Mouse (Mus musculus): ENCODE results near the gene Rdh1.
"Not testable (repeated sequence)": the region's sequence is repeated elsewhere in the genome, so short reads cannot be mapped to it uniquely, and the experiment has no call there.

Rdh1 gene

DNA sequence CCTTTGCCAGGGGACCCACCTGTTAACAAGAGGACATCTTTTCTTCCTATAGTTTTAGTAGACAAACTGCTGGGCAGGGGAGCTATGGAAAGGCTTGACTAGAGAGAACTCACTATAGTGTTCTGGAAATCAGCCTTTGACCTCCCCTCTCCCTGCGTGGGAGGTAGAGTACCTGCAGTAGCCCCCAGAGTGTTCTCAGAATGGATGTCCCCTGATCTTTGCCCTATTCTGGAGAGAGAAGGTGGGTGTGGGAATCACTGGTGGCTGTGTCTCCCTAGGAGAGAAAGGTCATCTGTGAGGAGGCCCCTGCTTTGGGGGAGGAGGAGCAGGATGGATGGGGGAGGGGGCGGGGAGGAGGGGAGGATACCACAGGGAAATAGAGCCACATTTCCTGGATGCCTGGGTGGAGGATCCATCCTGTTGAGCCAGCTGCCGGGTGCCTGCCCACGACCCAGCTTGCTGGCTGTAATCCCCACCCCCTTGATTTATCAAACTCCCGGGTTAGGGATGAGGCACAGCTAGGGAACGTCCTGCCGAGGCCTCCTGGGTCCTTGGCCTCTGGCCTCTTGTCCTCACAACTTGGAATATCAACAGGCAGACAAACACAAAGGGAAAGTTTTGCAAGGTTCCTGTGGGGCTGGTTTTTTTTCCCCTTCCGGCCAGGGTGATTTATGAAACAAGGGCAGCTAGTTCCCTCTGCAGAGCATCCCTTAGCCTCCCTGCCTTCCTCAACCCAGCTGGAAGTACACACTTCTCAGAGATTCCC lies 10.5 kb upstream of the Rdh1 start:
- in situ Hi-C loops (cut with MboI), result no loop called here

DNA sequence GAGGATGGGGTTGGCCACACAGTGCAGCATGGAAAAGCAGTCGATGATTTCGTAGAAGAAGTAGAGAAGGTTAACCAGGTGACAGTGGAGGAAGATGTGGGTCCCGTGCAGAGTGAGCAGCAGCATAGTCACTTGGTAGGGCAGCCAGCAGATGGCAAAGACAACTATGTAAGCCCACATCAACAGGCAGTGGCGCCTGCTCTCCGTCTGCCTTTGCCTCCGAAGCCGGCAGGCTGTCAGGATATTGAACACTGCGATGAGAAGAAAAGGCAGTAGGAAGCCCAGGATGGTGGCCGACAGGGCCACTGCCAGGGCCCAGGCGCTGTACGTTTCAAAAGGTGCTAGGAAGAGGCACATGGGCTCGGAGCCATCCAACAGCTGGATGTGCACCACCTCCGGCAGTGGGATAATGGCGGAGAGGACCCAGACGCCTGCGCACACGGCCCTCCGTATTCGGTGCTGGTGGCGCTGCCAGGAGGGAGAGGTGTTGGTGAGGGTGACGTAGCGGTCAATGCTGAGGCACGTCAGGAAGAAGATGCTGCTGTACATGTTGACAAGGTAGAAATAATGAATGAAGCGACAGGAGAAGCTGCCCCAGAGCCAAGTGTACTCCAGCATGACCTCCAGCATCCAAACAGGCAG lies 9.3 kb upstream of the Rdh1 start:
- in situ Hi-C loops (cut with MboI), result no loop called here

- in situ Hi-C loops (cut with MboI), result no loop called here
Measured at GRCm38 (mm10) chr10:127751548-127751947, 8.0 kb upstream of the Rdh1 start, which contains the start of gene Gpr182. Gene Gpr182 (minus strand): TSS chr10:127751732.

GRCm38 (mm10) chr10:127754566-127755166 lies 4.9 kb upstream of the Rdh1 start:
- in situ Hi-C loops (cut with MboI), result no loop called here

- in situ Hi-C loops (cut with MboI), result no loop called here
Measured at GRCm38 (mm10) chr10:127755246-127755645, 4.3 kb upstream of the Rdh1 start.

GRCm38 (mm10) chr10:127755770-127756468 lies 3.6 kb upstream of the Rdh1 start:
- in situ Hi-C loops (cut with MboI), result no loop called here

DNA sequence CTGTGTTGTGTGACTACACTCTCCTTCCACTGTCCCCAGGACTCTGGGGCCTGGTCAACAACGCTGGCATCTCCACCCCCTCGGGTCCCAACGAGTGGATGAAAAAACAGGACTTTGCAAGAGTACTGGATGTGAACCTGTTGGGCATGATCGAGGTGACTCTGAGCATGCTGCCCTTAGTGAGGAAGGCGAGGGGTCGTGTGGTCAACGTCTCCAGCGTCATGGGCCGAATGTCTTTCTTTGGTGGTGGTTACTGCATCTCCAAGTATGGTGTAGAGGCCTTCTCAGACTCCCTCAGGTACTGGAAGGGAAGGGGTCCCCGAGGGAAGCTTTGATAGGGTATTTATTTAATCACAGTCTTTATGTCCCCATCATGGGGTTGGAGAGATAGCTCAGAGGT lies 3.4 kb downstream of the Rdh1 start:
- in situ Hi-C loops (cut with MboI), result not testable (repeated sequence)

GRCm38 (mm10) chr10:127763914-127764680 lies 4.6 kb downstream of the Rdh1 start:
- in situ Hi-C loops (cut with MboI), result no loop called here

DNA sequence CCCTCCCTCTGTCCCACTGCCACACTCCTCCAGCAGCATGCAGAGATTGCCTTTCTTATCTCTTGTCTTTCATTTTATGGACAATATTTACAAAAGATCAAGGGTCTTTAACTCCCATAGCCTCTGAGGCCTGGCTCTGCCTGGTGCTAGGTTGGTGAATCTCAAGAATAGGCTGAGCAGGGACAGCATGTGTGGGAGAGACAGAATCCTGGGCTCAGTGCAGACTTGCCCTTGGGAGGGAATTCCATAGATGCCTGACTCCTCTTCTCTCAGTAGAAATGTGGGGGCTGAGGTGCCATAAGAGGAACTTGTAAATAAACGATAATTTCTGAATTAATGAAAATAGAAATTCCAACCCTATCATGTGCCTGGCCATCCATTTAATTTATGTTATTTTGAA lies 7.0 kb downstream of the Rdh1 start:
- in situ Hi-C loops (cut with MboI), result no loop called here

GRCm38 (mm10) chr10:127776011-127776410 lies 16.5 kb downstream of the Rdh1 start, which contains the start of gene Rdh9:
Gene Rdh9 (plus strand): TSS chr10:127776386.
- in situ Hi-C loops (cut with MboI), result no loop called here

DNA sequence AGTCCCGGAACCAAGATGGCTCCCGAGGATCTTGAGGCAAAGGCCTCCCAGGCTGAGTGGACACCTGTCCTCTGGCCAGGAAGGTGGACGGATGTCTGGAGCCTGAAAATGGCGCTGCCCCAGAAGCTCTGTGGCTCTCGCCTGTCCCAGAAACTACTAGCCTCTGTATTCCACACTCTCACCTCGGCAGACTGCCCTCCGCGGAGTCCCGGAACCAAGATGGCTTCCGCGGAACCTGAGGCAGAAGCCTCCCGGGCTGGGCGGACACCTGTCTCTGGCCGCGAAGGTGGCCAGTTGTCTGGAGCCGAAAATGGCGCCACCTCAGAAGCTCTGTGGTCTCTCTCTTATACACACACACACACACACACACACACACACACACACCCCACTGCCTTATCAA lies 22.8 kb downstream of the Rdh1 start:
- in situ Hi-C loops (cut with MboI), result not testable (repeated sequence)

- in situ Hi-C loops (cut with MboI), result not testable (repeated sequence)
Measured at GRCm38 (mm10) chr10:127785411-127785810, 25.9 kb downstream of the Rdh1 start.

DNA sequence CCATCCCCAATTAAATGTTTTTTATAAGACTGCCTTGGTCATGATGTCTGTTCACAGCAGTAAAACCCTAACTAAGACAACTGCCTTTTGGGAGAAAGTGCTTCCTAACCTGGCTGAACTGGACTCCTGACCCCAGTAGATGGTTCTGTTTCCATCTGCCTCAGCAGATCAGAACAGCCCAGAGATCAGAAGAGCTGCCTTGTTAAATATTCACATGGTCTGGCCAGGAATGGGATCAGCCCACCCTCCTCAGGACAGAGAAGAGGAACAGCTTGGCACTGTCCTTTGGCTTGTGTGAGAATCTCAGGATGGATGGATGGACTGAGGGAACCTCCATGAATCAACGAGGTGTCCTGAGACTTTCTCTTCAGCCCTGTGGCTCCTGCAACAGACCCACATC lies 39.8 kb downstream of the Rdh1 start:
- in situ Hi-C loops (cut with MboI), result no loop called here

GRCm38 (mm10) chr10:127800891-127801290 lies 41.4 kb downstream of the Rdh1 start, which contains the start of gene Rdh16:
Gene Rdh16 (plus strand): TSS chr10:127801152.
- in situ Hi-C loops (cut with MboI), result no loop called here

- in situ Hi-C loops (cut with MboI), result no loop called here
Measured at GRCm38 (mm10) chr10:127801612-127802011, 42.1 kb downstream of the Rdh1 start.

DNA sequence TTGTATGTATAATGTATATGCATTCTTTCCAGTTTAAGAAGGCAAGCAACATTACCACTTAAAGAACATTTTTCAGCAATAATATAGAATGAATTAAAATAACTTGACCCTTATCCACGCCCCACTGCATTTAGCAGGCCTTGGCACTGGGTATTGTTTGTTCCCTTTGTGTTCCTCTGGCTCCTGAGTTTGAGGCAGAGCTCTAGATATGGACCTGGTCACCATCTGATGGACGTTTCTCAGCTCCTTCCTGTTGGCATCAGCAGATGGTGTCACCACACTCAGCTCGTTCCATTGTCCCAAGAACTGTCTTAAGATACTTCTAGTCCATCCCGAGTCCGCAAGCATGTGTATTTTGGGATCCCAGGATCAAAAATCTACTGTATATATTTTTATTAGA lies 42.7 kb downstream of the Rdh1 start:
- in situ Hi-C loops (cut with MboI), result no loop called here

- in situ Hi-C loops (cut with MboI), result no loop called here
Measured at GRCm38 (mm10) chr10:127804416-127804815, 44.9 kb downstream of the Rdh1 start.

DNA sequence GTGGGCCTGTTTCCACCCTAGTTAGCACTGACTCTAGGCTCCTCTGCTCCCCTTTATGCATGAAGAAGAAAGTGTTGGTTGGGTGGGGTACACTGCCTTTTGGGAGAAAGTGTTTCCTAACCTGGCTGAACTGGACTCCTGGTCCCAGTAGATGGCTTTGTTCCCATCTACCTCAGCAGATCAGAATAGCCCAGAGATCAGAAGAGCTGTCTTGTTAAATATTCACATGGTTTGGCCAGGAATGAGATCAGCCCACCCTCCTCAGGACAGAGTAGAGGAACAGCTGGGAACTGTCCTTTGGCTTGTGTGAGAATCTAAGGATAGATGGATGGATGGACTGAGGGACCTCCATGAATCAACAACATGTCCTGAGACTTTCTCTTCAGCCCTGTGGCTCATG lies 56.4 kb downstream of the Rdh1 start:
- in situ Hi-C loops (cut with MboI), result no loop called here

GRCm38 (mm10) chr10:127817268-127817910 lies 57.9 kb downstream of the Rdh1 start:
- in situ Hi-C loops (cut with MboI), result not testable (repeated sequence)
